Mouse (Mus musculus) gastrocnemius, postnatal 4 days (tissue): ENCODE data around the gene Spem2. TPM values are rescaled to one million over a fixed set of nuclear protein-coding genes. Genes with fewer than 3 reads are reported as not detected.

Experiments
- DNase-seq, 2 experiments: peaks; one replicate each; pipeline ENCODE4 v3.0.0; 2021 to 2022; ENCODE audit warnings: low spot score in 2 of 2, mixed read lengths in 2 of 2
- total RNA-seq, 2 experiments: library from RNA; stranded (reverse); gene quantifications; 2 replicates each; pipeline ENCODE4 v1.2.3; 2021

Gene Spem2
- total RNA-seq, 2 experiments from 2014 or later = not detected

GRCm38 (mm10) chr11:69835966-69836335 lies 17.7 kb upstream of the Spem2 start:
- DNase-seq = no peak

DNA sequence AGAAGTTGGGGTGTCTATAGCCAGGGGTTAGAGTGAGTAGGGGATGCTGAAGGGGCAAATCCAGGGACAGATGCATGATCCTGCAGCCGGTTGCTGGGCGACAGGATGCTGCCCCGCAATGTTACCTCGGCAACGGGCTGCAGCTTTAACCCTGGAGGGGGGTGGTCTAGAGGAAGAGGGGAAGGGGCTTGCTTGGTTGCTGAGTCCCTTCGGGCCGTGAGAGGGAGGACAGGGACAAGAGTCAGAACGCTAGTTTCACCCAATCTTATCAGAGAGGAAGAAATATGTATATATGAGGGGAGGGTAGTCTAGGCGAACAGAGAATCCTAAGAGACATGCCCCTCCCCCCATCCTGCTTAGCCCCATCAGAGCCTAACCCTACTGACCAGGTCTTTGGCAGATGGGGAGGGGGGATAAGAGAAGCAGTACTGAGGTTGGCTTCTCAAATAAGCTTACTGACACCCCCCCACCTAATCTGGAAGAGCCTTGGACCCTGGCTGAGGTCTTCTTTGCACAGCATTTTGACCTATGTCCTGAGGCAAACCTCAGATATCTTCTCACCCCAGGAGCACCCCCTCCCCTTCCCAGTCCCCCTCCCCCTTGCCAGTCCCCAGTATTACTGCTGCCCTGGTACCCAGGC lies 17.2 kb upstream of the Spem2 start:
- no peak for DNase-seq

DNA sequence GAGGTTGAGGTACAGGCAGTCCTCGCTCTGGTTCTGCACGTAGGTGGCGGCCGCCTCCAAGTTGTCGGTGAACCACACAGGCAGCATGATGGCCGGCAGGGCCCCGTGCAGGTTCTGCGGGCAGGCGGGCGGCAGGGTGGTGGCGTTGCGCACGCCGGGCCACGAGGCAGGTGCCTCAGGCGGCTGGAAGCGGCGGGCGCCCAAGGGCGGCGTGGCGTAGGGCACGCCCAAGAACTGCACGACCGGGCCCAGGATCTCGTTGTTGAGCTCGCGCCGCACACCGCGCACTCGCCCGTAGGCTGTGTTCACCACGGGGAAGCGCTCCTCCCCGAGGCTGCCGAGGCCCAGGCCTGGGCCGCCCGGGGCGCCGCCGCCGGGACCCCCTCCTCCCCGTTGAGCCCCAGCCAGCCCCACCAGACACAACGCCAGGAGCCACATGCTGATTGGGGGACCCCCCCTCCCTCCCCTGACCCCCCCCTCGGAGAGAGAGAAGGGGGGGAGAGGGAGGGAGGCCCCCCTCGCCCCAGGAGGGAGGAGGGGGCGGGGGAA lies 15.8 kb upstream of the Spem2 start:
- DNase-seq = peak in 1 of 2 experiments; percentile 37

- DNase-seq = no peak
Observed at GRCm38 (mm10) chr11:69833554-69833953, 15.3 kb upstream of the Spem2 start.

GRCm38 (mm10) chr11:69828832-69829231 lies 10.6 kb upstream of the Spem2 start:
- no peak for DNase-seq

DNA sequence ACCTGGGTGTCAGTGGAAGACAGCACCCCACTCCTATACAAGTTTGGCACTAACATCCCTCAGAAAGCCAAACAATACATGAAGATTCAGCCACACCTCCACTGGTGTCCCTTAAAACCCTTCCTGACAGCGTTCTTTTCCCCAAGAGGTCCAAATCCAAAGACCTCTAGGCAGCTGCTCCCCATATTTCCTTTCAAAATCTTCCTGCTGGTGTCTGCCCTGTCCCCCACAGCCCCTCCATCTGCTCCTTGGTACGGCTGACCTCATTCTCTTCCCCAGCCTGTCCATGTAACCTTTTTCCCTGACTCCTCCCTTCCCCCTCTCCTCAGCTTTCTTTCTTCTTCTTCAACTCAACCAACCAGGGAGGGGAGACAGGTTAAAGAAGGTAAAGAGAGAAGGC lies 5.2 kb upstream of the Spem2 start:
- no peak for DNase-seq

DNA sequence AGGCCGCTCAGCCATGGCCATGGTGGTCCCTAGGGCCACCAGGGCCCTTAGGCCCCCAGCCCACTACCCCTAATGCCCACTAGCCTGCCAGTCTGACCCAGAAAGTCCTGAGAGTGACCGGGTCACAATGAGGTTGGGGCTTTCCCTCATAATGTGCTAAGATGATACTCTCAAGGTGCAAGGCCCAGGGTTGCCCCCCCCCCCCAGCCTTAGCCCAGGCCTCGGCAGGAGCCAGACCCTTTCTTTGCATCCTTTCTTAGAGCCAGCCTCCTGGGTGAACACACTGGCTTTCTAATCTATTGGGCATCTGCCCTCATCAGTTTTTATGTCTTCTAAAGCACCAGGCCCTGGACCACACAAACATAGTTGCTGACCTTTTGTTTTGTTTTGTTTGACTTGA lies 3.8 kb upstream of the Spem2 start, which contains the start of gene Spem1:
Gene Spem1 (minus strand): TSS at position 101 of the 400 bp plus-strand sequence.
- DNase-seq = no peak

DNA sequence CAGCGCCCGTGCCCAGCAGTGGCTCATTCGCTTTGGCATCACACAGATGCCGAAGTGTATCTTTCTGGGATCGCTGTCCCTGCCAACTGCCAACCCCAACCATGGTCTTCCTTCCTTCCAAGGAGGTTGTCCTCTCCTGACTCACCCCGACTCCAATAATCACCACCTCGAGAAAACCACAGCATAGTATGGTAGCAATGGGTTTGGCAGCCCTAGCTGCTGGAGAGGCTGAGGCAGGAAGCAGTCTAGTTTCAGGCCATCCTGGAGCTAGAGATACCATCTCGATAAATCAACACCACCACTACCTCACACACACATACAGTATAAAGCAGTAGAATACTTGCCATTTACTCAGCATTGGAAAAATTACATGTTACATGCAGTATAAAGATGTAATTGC lies 606 bp upstream of the Spem2 start:
- no peak for DNase-seq

DNA sequence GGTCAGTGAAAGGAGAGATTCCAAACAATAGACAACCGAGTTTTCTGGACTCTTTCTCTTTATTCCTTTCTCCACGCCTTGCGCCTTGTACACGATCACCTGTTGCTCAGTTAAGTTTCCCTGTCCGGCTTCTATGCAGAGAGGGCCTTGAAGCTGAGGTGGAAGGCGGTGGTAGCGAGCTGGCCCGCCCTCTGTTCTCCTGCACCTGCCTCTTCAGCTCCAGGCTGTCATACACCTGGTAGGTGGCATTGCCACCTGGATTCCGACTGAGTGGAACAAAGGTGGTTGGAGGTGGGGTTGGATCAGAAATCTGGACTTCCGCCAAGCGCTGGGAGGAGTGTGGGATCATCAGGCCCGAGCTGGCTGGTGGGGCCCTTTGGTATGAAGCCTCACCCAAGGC lies 1.7 kb downstream of the Spem2 start:
- DNase-seq = no peak

DNA sequence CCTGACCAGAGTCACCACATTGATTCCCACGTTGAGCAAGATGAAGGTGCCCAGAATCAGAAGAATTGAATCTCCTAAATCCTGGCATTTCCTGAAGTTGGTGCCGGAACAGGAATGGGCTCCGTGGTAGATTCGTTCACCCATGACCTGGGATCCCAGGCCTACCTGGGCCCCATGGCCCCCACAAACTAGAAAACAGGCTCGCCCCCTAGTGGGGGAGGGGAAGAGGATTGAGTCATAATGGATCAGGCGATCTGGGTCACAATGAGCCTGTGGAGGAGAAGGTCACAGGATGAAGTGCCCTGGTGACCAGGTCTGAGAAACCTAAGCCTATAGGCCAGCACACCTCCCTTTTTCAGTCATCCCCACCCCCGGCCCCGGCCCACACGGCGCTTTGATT lies 3.1 kb downstream of the Spem2 start, which contains the start of gene Gm39566:
Gene Gm39566 (minus strand): TSS at position 144 of the 400 bp plus-strand sequence.
- DNase-seq = no peak

GRCm38 (mm10) chr11:69810280-69810679 lies 8.0 kb downstream of the Spem2 start:
- no peak for DNase-seq

DNA sequence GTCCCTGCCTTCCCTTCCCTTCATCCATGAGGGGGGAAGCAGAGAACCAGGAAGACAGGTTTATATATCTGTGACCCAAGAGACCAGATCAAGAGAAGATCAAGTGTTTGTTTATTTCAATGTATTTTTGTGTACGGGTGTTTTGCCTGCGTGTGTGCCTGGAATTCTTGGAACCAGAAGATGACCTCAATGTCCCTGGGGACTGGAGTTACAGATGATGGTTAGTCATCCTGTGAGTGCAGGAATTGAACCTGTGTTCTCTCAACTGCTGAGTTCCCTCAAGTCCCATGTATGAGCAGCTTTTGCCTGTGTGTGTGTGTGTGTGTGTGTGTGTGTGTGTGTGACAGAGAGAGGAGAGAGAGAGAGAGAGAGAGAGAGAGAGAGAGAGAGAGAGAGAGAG lies 10.6 kb downstream of the Spem2 start:
- DNase-seq = no peak

GRCm38 (mm10) chr11:69806378-69806777 lies 11.9 kb downstream of the Spem2 start:
- no peak for DNase-seq

DNA sequence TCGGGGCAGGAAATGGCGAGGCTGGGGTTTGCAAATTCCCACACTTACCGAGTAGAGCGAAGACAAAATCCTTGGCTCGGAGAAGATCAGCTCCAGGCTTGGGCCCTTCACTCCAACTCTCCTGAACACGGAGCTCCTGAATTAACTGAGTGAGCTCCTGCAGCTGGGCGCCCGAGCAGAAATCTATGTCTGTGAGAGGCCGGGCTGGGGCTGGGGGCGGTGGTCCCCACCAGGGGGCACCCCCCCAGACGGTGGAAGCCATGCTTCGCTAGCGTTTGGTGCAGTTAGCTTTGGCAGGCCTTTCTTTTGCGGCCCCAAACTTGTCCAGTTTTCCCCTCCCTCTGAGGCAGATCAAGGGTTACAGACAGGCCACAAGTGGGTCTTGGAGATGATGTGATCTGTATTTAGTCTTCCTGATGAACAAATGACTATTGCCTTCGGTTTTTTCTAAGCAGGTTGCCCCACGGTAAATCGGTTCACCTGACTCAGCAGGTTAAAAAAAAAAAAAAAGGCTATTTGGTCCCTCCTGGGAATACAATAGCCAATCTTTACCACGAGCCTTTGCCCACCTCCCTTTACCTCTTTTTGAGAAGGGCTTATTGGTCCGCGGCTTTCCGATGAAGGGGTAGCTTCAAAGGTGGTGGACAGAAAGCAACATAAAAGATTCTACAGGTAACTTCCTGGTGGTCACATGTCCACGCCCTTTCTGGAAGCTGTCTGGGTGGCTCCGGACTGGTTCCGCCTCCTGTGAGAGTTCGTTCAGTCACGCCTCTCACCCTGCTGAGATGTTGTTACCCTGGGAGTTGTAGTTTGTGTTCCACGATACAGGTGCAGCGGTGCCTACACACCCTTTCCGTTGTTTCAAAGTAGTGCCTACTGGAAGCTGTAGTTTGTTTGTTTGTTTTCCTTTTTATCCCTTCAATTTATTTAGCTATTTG lies 13.0 kb downstream of the Spem2 start, which contains the start of gene Tmem102:
Gene Tmem102 (minus strand): TSS at position 653 of the 938 bp plus-strand sequence.
- no peak for DNase-seq

GRCm38 (mm10) chr11:69804652-69804940 lies 13.7 kb downstream of the Spem2 start:
- DNase-seq = no peak

- DNase-seq = peak; percentile 55 to 71
Observed at GRCm38 (mm10) chr11:69803786-69804651, 14.2 kb downstream of the Spem2 start.

DNA sequence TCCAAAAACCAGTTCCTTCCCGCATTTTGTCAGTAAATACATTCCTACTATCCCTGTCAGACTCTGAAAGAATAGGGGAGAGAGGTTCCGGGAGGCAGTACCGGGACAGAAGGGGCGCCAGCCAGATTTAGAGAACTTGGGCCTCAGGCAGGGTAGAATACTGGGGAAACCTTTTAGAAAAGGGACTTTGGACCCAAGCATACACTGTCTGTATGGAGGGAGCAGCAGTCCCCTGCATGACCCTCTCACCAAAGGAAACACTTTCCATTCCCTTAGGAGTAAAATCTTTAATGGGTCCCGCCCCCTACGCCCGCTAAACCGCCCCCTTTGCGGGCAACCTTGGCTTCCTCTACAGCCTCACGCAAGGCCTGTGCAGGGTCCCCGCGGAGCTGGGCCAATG lies 14.9 kb downstream of the Spem2 start:
- no peak for DNase-seq

DNA sequence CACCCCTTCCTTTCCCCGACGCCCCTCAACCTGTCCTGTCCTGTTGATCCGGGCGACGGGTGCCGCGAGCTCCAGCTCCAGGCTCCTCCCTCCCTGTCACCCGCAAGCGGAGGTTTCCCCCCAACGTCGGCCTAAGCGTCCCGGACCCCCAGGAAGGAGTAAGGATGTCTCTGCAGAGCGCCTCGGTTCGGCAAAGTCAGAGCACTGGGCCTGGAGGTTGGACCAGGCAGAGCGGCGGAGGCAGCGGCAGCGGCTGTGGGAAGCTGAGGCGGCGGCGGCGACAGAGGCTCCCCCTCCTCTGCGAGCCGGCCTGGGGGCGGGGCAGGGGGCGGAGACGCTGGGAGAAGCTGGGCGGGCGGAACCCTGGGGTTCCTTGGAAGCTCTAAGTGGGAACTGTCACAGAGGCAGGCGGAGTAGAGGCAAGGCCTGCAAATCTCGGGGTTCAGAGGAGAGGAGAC lies 15.6 kb downstream of the Spem2 start:
- DNase-seq = peak; percentile 79 to 85

GRCm38 (mm10) chr11:69801379-69801977 lies 16.8 kb downstream of the Spem2 start, which contains the start of gene Fgf11:
TSS of gene Fgf11 (minus strand) at chr11:69801857.
- DNase-seq = no peak

DNA sequence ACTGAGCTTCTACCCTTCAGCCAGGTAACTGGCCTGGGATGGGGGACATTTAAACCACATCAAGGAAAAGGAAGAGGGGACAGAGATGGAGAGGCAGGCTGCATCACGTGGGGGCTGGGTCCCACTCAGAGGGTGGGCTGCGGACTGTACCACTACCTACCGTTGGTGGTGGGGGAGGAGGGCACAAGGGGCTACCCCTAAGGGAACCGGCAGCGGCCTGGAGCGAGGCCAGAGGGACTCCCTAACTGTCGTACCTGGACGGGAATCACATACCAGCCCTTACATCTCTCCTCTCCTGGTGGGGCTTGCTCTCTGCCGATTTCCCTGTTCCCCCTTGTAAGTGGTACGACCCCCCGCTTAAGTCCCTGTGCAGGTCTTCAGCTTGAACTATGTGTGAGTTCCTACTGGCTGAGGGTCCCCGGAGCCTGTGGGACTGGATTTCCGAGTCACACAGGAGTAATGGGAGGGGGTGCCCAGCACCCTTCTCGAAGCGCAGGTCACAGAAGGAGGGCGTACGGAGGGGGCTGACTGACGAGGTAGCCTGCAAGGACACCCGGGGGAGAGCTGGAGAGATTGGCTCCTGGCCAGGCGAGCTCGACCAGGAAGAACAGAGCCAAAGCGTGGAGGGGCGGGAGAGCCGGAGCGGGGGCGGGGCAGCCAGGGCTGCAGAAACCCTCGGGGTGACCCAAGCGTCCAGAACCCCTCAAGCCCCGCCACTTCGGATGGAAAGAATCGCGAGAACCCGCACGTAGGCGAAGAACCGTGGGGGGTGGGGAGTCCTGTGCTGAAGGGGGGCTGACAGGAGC lies 17.7 kb downstream of the Spem2 start:
- peak; percentile 60 to 72 for DNase-seq
